ENCODE assay signal across 18 mouse cellular contexts in genomic region chr4:8961851-8962250, GRCm38 (mm10).
DNase-seq lines count a peak whose midpoint lies in the region; TF ChIP-seq lines count a peak whose summit lies in the region.
"Had no signal": no experiment of that assay in that cellular context is flagged by ENCODE, and none has a peak within 500 bp of the region (broad histone marks: within the 10 kb centered on the region; RNA-seq: fewer than 3 reads in every experiment).

No protein-coding gene starts in this region.

- TF ChIP-seq POLR2A in heart, adult 2 months (IDR thresholded peaks at IDR 0.05; ENCODE audit: insufficient read depth, low read depth, low read length) = no peak

- TF ChIP-seq EP300 in heart, adult 2 months (IDR thresholded peaks at IDR 0.05; ENCODE audit: insufficient read depth, low read depth, low read length) = 0 out of 2 replicates have a peak, but pooled peaks have one; percentile 22

- no peak overlapping the region for H3K4me3 ChIP-seq in heart, adult 2 months
- no peak overlapping the region for H3K4me3 ChIP-seq in heart, embryonic 10.5 days
- H3K4me3 ChIP-seq: embryonic facial prominence, embryonic 15.5 days; erythroblast, embryonic 14.5 days; forebrain, embryonic 10.5 days; forebrain, embryonic 15.5 days; hindbrain, embryonic 15.5 days had no signal

- H3K27me3 ChIP-seq in heart, adult 2 months (ENCODE audit: control insufficient read depth, insufficient read depth, low read length) = no peaks in the 10 kb centered on the region
- H3K27me3 ChIP-seq in heart, embryonic 10.5 days (ENCODE audit: insufficient read depth, poor library complexity, severe bottlenecking) = no peaks in the 10 kb centered on the region
- H3K27me3 ChIP-seq: embryonic facial prominence, embryonic 15.5 days; forebrain, embryonic 15.5 days; hindbrain, embryonic 15.5 days had no signal

- no peak overlapping the region for H3K9ac ChIP-seq in heart, adult 2 months (ENCODE audit: low read depth, low read length)
- H3K9ac ChIP-seq: embryonic facial prominence, embryonic 15.5 days; forebrain, embryonic 15.5 days; hindbrain, embryonic 15.5 days had no signal

- 57% methylated on average over 6 of the region's 6 CpGs for WGBS in heart, adult 2 months
- 76% methylated on average over 6 of the region's 6 CpGs for WGBS in heart, embryonic 10.5 days

- peaks cover 2% of the 10 kb centered on the region for H3K4me1 ChIP-seq in heart, adult 2 months (ENCODE audit: control insufficient read depth, insufficient read depth, low read length)
- peaks cover 25% of the 10 kb centered on the region for H3K4me1 ChIP-seq in heart, embryonic 10.5 days

- no peak overlapping the region for H3K27ac ChIP-seq in heart, adult 2 months
- H3K27ac ChIP-seq in heart, embryonic 10.5 days = no peak overlapping the region
- H3K27ac ChIP-seq: embryonic facial prominence, embryonic 15.5 days; forebrain, embryonic 10.5 days; forebrain, embryonic 15.5 days; hindbrain, embryonic 15.5 days had no signal

- peak; percentile 48 to 49 for DNase-seq in cerebellum, postnatal 10 days
- DNase-seq in cerebellum, adult 11-12 months = no peak
- DNase-seq in heart, adult 2 months = peak; percentile 30 to 56
- no peak for DNase-seq in heart, embryonic 10.5 days (ENCODE audit: low spot score)
- peak; percentile 78 for DNase-seq in A20 (ENCODE audit: low read depth, low spot score)
- peak; percentile 35 to 56 for DNase-seq in heart, postnatal 14 days
- DNase-seq in spleen, postnatal 4 days (ENCODE audit: low spot score in 2 of 2) = no peak
- DNase-seq in ovary, postnatal 14 days (ENCODE audit: low spot score) = no peak
- DNase-seq: adrenal gland, postnatal 10 days; cerebellum, adult 18-20 months; cerebellum, adult 9-11 months; gastrocnemius, postnatal 25 days; kidney, adult 2 months had no signal

- no peaks in the 10 kb centered on the region for H3K36me3 ChIP-seq in heart, adult 2 months (ENCODE audit: control insufficient read depth, insufficient read depth, low read length)
- H3K36me3 ChIP-seq in heart, embryonic 10.5 days = no peaks in the 10 kb centered on the region
- H3K36me3 ChIP-seq: embryonic facial prominence, embryonic 15.5 days; forebrain, embryonic 10.5 days; forebrain, embryonic 15.5 days; hindbrain, embryonic 15.5 days had no signal

- H3K79me2 ChIP-seq in heart, adult 2 months (replicated peaks; ENCODE audit: control insufficient read depth, insufficient read depth, low read length) = no peaks in the 10 kb centered on the region

- intact Hi-C loops in heart, adult 2 months (cut with DNase I) = no loop called here
- intact Hi-C loops in heart, postnatal 14 days (cut with DNase I) = no loop called here

- no peaks in the 10 kb centered on the region for H3K9me3 ChIP-seq in heart, embryonic 10.5 days
- H3K9me3 ChIP-seq: embryonic facial prominence, embryonic 15.5 days; forebrain, embryonic 10.5 days; forebrain, embryonic 15.5 days; hindbrain, embryonic 15.5 days had no signal

- TF ChIP-seq CTCF in heart, adult 2 months (IDR thresholded peaks at IDR 0.05) = no peak

Comparison
In these comparisons a context has a peak if more than half of its experiments do, and no peak if none do; other contexts are left out.
1. DNase-seq: peak in cerebellum, postnatal 10 days (2 of 2), heart, adult 2 months (2 of 2), A20 (single experiment) and heart, postnatal 14 days (2 of 2); none in cerebellum, adult 11-12 months (single experiment), heart, embryonic 10.5 days (single experiment), spleen, postnatal 4 days (0 of 2) and ovary, postnatal 14 days (single experiment).